Comparison of ENCODE assay signal across 17 mouse cellular contexts in genomic region chr2:156194571-156194970, GRCm38 (mm10). TPM values are rescaled to one million over a fixed set of nuclear protein-coding genes. Genes with fewer than 3 reads are reported as not detected.
DNase-seq lines count a peak whose midpoint lies in the region; ATAC-seq and TF ChIP-seq lines count a peak whose summit lies in the region.
"Had no signal": no experiment of that assay in that cellular context is flagged by ENCODE, and none has a peak within 500 bp of the region (broad histone marks: within the 10 kb centered on the region; RNA-seq: fewer than 3 reads in every experiment).

No protein-coding gene starts in this region.

- no peaks in the 10 kb centered on the region for H3K36me3 ChIP-seq in liver, postnatal 0 days (replicated peaks; ENCODE audit: insufficient read depth, low read length)
- H3K36me3 ChIP-seq in midbrain, postnatal 0 days (ENCODE audit: insufficient read depth, low read length) = no peaks in the 10 kb centered on the region
- H3K36me3 ChIP-seq: limb, embryonic 15.5 days; neural tube, embryonic 12.5 days had no signal

- no peak for TF ChIP-seq CTCF in liver, postnatal 0 days (IDR thresholded peaks at IDR 0.05; ENCODE audit: low read depth)
- TF ChIP-seq CTCF in midbrain, postnatal 0 days (IDR thresholded peaks at IDR 0.05) = no peak
- no peak for TF ChIP-seq CTCF in layer of hippocampus, adult 2 months (conservative IDR thresholded peaks at IDR 0.05)

- no peak overlapping the region for H3K4me3 ChIP-seq in liver, postnatal 0 days (ENCODE audit: low read depth, low read length)
- H3K4me3 ChIP-seq in midbrain, postnatal 0 days (ENCODE audit: low read depth, low read length) = no peak overlapping the region
- H3K4me3 ChIP-seq in layer of hippocampus, adult 2 months = no peak overlapping the region
- H3K4me3 ChIP-seq: forebrain, embryonic 13.5 days; limb, embryonic 15.5 days; neural tube, embryonic 12.5 days had no signal

- ATAC-seq in liver, postnatal 0 days = no peak
- ATAC-seq in midbrain, postnatal 0 days (ENCODE audit: low FRiP score) = no peak
- ATAC-seq: forebrain, embryonic 13.5 days had no signal

- intact Hi-C loops in heart, postnatal 10 days (cut with DNase I) = no loop called here

- H3K27me3 ChIP-seq in liver, postnatal 0 days (ENCODE audit: insufficient read depth, low read length) = no peaks in the 10 kb centered on the region
- H3K27me3 ChIP-seq in midbrain, postnatal 0 days (ENCODE audit: insufficient read depth, low read length) = no peaks in the 10 kb centered on the region
- H3K27me3 ChIP-seq: forebrain, embryonic 13.5 days; limb, embryonic 15.5 days; neural tube, embryonic 12.5 days had no signal

- no peak overlapping the region for H3K9ac ChIP-seq in liver, postnatal 0 days (replicated peaks)
- no peak overlapping the region for H3K9ac ChIP-seq in midbrain, postnatal 0 days (replicated peaks; ENCODE audit: low read length, poor library complexity, severe bottlenecking)
- H3K9ac ChIP-seq: forebrain, embryonic 13.5 days; limb, embryonic 15.5 days; neural tube, embryonic 12.5 days had no signal

- H3K9me3 ChIP-seq in liver, postnatal 0 days (ENCODE audit: low read length) = no peaks in the 10 kb centered on the region
- H3K9me3 ChIP-seq in midbrain, postnatal 0 days (ENCODE audit: low read length) = no peaks in the 10 kb centered on the region
- H3K9me3 ChIP-seq: forebrain, embryonic 13.5 days; limb, embryonic 15.5 days; neural tube, embryonic 12.5 days had no signal

- peak; percentile 37; the same call in 1 of the 2 replicates for TF ChIP-seq EP300 in liver, postnatal 0 days (IDR thresholded peaks at IDR 0.05; ENCODE audit: low read depth)

- H3K4me1 ChIP-seq in liver, postnatal 0 days (ENCODE audit: insufficient read depth) = peaks cover 35% of the 10 kb centered on the region
- peaks cover 7% of the 10 kb centered on the region; the same call in 1 of the 2 replicates for H3K4me1 ChIP-seq in midbrain, postnatal 0 days (ENCODE audit: insufficient read depth, low read length)

- H3K4me2 ChIP-seq in liver, postnatal 0 days (ENCODE audit: low read depth, low read length) = no peak overlapping the region
- no peak overlapping the region for H3K4me2 ChIP-seq in midbrain, postnatal 0 days (ENCODE audit: low read depth, low read length, poor library complexity, severe bottlenecking)
- H3K4me2 ChIP-seq: forebrain, embryonic 13.5 days; limb, embryonic 15.5 days; neural tube, embryonic 12.5 days had no signal

- DNase-seq in heart, adult 18-20 months = peak; percentile 50 to 70
- no peak for DNase-seq in heart, postnatal 10 days
- peak; percentile 48 for DNase-seq in lung, postnatal 25 days (ENCODE audit: low spot score)
- no peak for DNase-seq in lung, postnatal 10 days
- DNase-seq in ZHBTc4 (ENCODE audit: low read depth, low spot score) = peak; percentile 77
- no peak for DNase-seq in liver, postnatal 0 days
- DNase-seq in midbrain, postnatal 0 days (ENCODE audit: low spot score) = no peak
- no peak for DNase-seq in layer of hippocampus, adult 2 months (ENCODE audit: low spot score in 2 of 2)
- DNase-seq: cerebellum, postnatal 10 days; embryo, embryonic 11 days; layer of hippocampus, postnatal 36 days; lung, postnatal 14 days; right cerebral cortex, postnatal 4 days; thymus, postnatal 4 days had no signal

- H3K27ac ChIP-seq in liver, postnatal 0 days (ENCODE audit: low read depth) = peak overlapping the region; percentile 44
- H3K27ac ChIP-seq in midbrain, postnatal 0 days (ENCODE audit: low read depth, low read length) = no peak overlapping the region
- H3K27ac ChIP-seq in layer of hippocampus, adult 2 months = no peak overlapping the region
- H3K27ac ChIP-seq: forebrain, embryonic 13.5 days; limb, embryonic 15.5 days; neural tube, embryonic 12.5 days had no signal

RNA-seq across cellular contexts. Expression of gene Phf20, which starts 1.7 kb away (rescaled TPM):
- total RNA-seq in heart, adult 18-20 months (2021) = 10 to 100 TPM; 22.8 to 24.8 TPM
- 10 to 100 TPM; 20.6 to 27.5 TPM for total RNA-seq in heart, postnatal 10 days (2021)
- 11.7 and 15.0 TPM in 2 replicates for polyA plus RNA-seq in liver, postnatal 0 days (2015; fragmentation: Nextera tagmentation; extraction: Ambion mirVana)
- 27.6 and 37.4 TPM in 2 replicates for total RNA-seq in midbrain, postnatal 0 days (2014; rRNA removed)
- polyA plus RNA-seq in midbrain, postnatal 0 days (2015; fragmentation: Nextera tagmentation; extraction: Ambion mirVana) = 108 and 116 TPM in 2 replicates
- total RNA-seq in layer of hippocampus, adult 2 months (2021) = 100 to 1,000 TPM; 106 to 116 TPM

RNA-seq across cellular contexts. Expression of gene Rbm39, which starts 14.5 kb away (rescaled TPM):
- 100 to 1,000 TPM; 143 to 154 TPM for total RNA-seq in heart, adult 18-20 months (2021)
- total RNA-seq in heart, postnatal 10 days (2021) = 100 to 1,000 TPM; 209 to 230 TPM
- polyA plus RNA-seq in liver, postnatal 0 days (2015; fragmentation: Nextera tagmentation; extraction: Ambion mirVana) = 228 and 239 TPM in 2 replicates
- total RNA-seq in midbrain, postnatal 0 days (2014; rRNA removed) = 234 and 372 TPM in 2 replicates
- polyA plus RNA-seq in midbrain, postnatal 0 days (2015; fragmentation: Nextera tagmentation; extraction: Ambion mirVana) = 387 and 466 TPM in 2 replicates
- 100 to 1,000 TPM; 346 to 390 TPM for total RNA-seq in layer of hippocampus, adult 2 months (2021)

RNA-seq across cellular contexts. Expression of gene Nfs1, which starts 50.6 kb away (rescaled TPM):
- total RNA-seq in heart, adult 18-20 months (2021) = 10 to 100 TPM; 93.7 to 97.1 TPM
- total RNA-seq in heart, postnatal 10 days (2021) = 10 to 100 TPM; 59.7 to 60.7 TPM
- polyA plus RNA-seq in liver, postnatal 0 days (2015; fragmentation: Nextera tagmentation; extraction: Ambion mirVana) = 38.9 and 40.2 TPM in 2 replicates
- total RNA-seq in midbrain, postnatal 0 days (2014; rRNA removed) = 34.5 and 40.3 TPM in 2 replicates
- 34.9 and 38.5 TPM in 2 replicates for polyA plus RNA-seq in midbrain, postnatal 0 days (2015; fragmentation: Nextera tagmentation; extraction: Ambion mirVana)
- 10 to 100 TPM; 41.6 to 45.2 TPM for total RNA-seq in layer of hippocampus, adult 2 months (2021)

RNA-seq across cellular contexts. Expression of gene Romo1, which starts 50.7 kb away (rescaled TPM):
- total RNA-seq in heart, adult 18-20 months (2021) = 100 to 1,000 TPM; 383 to 389 TPM
- total RNA-seq in heart, postnatal 10 days (2021) = 100 to 1,000 TPM; 316 to 323 TPM
- 292 and 295 TPM in 2 replicates for polyA plus RNA-seq in liver, postnatal 0 days (2015; fragmentation: Nextera tagmentation; extraction: Ambion mirVana)
- 89.4 and 107 TPM in 2 replicates for total RNA-seq in midbrain, postnatal 0 days (2014; rRNA removed)
- polyA plus RNA-seq in midbrain, postnatal 0 days (2015; fragmentation: Nextera tagmentation; extraction: Ambion mirVana) = 521 and 552 TPM in 2 replicates
- total RNA-seq in layer of hippocampus, adult 2 months (2021) = 100 to 1,000 TPM; 149 to 160 TPM

Comparison
In these comparisons a context has a peak if more than half of its experiments do, and no peak if none do; other contexts are left out.
1. DNase-seq: peak in heart, adult 18-20 months (2 of 2), lung, postnatal 25 days (single experiment) and ZHBTc4 (single experiment); none in heart, postnatal 10 days (0 of 2), lung, postnatal 10 days (single experiment), liver, postnatal 0 days (single experiment), midbrain, postnatal 0 days (single experiment) and layer of hippocampus, adult 2 months (0 of 2).